Mouse (Mus musculus): ENCODE results near the gene Egflam.
A peak's percentile ranks its signal among the peaks of the same experiment; 100 is the strongest.

Egflam gene

GRCm38 (mm10) chr15:7290003-7290402, 108.2 kb downstream of the Egflam start:
- no peak for DNase-seq

DNA sequence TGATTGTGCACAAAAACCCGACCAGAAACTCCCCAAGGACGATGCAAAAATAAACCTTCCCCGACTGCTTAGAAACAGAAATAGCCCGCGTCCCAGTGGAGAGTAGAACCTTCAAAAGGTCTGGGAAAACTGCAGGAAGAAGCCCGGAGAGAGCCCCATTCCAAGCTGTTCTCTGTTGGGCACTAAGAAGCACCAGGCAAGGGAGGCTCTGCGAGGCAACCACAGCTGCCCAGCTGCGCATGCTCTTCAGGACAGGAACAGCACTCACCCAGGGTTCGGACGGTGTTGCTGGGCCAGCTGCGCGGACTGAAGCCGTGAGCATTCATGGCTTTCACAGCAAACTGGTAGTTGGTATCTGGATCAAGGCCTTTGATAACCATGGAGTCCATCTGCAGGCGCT, 108.7 kb downstream of the Egflam start:
- DNase-seq: no peak

DNA sequence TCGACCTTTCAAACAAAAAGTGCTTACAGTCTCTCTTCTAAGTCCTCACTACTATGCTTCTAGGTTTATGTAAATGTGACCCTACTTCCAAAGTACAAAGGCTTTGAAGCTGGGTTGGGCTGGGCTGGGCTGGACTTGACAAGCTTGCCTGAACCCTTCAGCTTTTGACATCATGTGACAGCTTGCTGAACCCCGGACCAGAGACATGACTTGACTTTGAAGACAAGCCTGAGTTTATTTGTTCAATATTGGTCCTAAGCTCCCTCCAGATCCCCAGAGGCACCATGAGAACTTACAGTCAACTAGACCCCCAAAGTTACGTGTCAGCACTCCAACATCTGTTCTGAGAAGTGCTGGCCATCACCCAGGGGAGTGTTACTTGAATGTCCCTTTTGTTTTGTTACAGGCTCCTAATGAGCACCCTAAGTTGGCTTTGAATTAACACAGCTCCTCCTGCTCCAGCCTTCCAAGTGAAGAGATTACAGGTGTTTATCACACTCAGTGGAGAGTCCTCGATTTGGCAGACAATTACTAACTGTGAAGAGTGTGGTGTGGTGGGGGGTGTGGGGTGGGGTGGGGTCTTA, 109.3 kb downstream of the Egflam start:
- no peak for DNase-seq

GRCm38 (mm10) chr15:7287911-7288310, 110.3 kb downstream of the Egflam start:
- no peak for DNase-seq

DNA sequence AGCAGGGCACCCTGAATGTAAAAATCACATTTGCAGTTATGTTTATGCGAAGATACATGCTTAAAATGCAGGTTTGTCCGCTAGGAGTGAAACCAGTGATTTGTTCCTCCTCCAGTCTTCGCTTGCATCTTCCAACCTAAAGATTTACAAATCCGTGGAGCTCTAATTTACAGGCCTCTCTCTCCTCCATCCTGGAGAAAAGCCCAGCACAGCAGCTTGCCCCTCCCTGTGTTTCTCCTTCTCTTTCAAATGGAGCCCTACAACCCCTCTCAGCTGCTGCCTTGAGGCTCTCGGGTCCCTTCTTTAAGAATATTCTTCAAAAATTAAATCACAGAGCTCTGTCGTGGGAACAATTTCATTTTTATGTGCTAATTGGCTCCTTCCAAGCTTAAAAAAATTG, 116.6 kb downstream of the Egflam start:
- no peak for DNase-seq

- peak; percentile 28 for DNase-seq
Measured at GRCm38 (mm10) chr15:7263822-7264221, 134.4 kb downstream of the Egflam start.

GRCm38 (mm10) chr15:7263339-7263738, 134.9 kb downstream of the Egflam start:
- no peak for DNase-seq

DNA sequence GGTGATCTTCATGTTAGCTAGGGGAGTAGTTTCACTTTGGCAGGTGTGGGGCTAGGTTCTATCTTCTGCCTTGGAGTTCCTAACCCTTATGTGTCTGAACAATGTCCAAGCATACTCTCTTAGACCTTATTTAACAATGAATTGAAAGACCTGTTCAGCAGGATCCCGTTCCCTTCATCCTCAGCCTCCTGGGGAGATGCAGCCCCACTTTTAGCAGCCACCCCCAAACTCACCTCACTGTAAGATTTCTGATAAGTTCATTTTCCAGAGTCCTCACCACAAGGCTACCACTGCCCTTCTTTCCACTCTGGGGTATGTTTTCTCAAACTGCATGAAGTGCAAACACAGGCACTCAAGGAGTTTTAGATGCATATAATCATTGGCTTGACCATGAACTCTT, 136.8 kb downstream of the Egflam start:
- no peak for DNase-seq

- DNase-seq: no peak
Measured at GRCm38 (mm10) chr15:7256577-7256976, 141.6 kb downstream of the Egflam start.

GRCm38 (mm10) chr15:7253326-7253725, 144.9 kb downstream of the Egflam start:
- no peak for DNase-seq

DNA sequence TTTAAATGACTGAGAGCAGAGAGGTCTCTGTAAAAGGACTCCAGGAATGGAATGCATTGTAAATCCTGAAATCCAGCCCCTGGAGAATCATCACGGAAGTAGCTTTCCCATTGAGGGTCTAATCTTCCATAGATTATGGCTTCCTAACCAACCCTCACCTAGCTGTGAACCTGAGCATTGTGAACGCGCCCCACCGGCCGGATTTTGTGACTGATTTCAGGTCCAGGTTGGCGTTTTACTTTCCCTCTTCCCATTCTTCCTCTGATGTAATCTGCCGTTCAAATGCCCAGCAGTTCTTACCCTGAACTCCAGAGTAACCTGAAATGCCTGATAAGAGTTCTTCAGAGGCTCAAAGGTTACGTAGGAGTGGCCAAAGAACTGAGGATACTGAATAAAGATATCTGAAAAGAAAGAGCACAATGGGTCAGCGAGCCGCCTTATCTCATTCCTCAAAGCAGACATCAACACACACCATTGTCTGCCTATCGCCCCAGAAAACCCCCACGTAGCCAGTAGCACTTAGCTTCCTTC, 146.0 kb downstream of the Egflam start:
- no peak for DNase-seq

DNA sequence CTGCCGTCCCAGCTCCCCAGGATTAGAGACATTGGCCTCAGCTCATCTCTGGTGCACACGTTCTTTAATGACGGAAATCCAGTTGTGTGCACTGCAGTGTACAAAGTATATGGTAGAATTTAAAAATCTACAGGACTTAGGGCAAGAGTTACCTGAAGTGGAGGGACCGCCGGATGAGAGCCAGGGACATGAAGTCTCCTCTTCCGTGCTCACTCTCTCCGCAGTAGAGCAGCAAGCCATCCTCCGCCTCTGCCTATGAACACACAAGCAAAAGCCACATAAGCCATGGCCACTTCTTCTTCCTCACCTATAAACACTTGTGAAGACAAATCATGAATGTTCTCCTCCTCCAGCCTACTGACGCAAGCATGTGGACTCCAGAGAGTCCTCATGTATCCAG, 147.2 kb downstream of the Egflam start:
- DNase-seq: no peak

DNA sequence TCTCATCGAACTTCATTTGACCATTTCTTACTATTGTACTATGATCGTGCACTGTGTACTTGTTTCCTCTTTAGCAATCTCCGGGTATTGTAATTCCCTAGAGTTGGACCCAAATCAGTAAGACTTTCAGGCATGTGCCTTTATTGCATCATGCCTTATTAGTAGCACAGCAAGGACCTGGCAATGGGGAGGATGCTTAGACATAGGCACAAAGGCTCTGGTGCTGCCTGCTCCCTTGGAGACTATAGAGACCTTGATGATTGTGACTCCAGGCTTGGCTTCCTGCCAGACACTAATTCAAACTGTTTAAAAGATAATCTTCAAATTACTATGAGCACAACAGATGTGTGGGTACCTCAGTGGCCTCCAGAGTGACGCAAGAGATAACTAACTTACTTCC, 149.0 kb downstream of the Egflam start:
- no peak for DNase-seq

DNA sequence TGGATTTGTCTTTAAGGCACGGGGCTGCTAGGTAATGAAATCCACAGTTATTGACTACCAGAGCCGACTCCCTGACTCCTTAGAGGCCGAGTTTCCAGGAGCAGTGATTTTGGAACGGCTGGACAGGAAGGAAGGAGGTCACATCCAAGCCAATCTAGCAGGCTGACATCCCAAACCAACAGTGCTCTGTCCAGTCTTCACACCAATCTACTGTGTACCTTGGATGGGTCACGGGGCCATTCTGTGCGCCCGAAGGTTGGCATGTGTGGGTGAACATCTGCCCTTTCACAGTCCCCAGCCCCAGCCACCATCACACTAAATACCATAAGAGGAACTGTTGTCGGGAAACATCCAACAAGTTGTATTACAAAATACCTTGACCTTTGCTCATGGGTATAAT, 150.9 kb downstream of the Egflam start:
- DNase-seq: no peak

- DNase-seq: no peak
Measured at GRCm38 (mm10) chr15:7242161-7242850, 155.9 kb downstream of the Egflam start.

GRCm38 (mm10) chr15:7240950-7241349, 157.2 kb downstream of the Egflam start:
- DNase-seq: no peak

GRCm38 (mm10) chr15:7239904-7240303, 158.3 kb downstream of the Egflam start:
- DNase-seq: no peak

GRCm38 (mm10) chr15:7233393-7234090, 164.7 kb downstream of the Egflam start:
- DNase-seq: no peak

DNA sequence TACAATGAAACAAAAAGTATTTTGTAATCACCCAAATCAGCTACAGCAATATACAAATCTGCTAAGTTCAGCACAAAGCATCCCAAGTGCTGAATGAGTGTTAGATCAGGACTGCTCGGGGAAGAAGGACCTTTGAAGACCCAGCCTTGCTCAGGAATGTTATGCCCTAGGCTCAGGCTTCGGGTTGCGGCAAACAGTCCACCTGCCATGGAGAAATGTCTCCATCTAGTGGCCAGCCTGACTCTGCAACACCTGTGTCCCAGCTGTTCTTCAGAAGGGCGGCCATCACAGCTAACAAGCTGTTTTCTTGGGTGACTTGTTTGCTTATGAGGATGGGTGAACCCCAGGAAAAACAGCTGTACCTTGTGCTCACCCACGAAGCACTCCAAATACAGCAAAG, 172.0 kb downstream of the Egflam start:
- DNase-seq: peak; percentile 48

- DNase-seq: no peak
Measured at GRCm38 (mm10) chr15:7224151-7224775, 173.9 kb downstream of the Egflam start.

DNA sequence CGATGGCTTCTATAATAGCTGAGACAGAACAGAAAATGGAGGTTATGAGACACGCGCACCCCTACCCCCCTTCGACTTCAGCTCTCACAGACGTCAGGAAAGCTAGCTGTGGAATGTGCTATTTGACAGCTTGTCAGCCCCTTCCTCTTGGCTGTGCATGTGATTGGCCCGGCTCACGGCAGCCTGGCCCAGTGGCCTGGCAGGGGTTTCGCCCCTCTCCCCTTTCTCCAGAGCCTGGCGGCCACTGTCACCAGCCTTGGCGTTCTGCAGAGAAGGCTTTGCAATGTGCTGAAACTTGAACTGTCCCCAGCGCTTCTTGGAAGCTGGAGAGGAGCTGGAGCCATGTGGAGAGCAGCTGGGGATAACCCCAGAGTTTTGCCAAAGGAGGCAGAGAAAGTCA, 175.4 kb downstream of the Egflam start:
- DNase-seq: no peak

GRCm38 (mm10) chr15:7217273-7217598, 181.0 kb downstream of the Egflam start:
- DNase-seq: no peak

- DNase-seq: no peak
Measured at GRCm38 (mm10) chr15:7216581-7217272, 181.5 kb downstream of the Egflam start.
